Mouse (Mus musculus) heart, embryonic 13.5 days (tissue): Measurements from ENCODE around the gene Prkn. TPM values are rescaled to one million over a fixed set of nuclear protein-coding genes. Genes with fewer than 3 reads are reported as not detected.

Experiments used
- ATAC-seq: fragments of 200-750 bp; cut with Nextera tagmentation; 2 replicates; pipeline ENCODE4 v1.8.0; 2017; ENCODE audit warnings: moderate TSS enrichment; ENCODE audit not compliant: insufficient number of reproducible peaks, low FRiP score, low TSS enrichment; ENCODE audit errors: extremely low read depth
- H3K27ac ChIP-seq: fragments of 300-500 bp; sonication (generic); replicated peaks from 2 replicates; pipeline ENCODE4 v1.5.1; 2015; ENCODE audit warnings: moderate library complexity, mild to moderate bottlenecking, inconsistent platforms
- H3K27me3 ChIP-seq: fragments of 300-500 bp; sonication (generic); replicated peaks from 2 replicates; pipeline ENCODE4 v1.6.1; 2015; ENCODE audit warnings: mild to moderate bottlenecking, inconsistent platforms
- H3K36me3 ChIP-seq: fragments of 300-500 bp; sonication (generic); 2 replicates; pipeline ENCODE4 v1.6.1; 2015; ENCODE audit warnings: mild to moderate bottlenecking, inconsistent platforms
- H3K4me1 ChIP-seq: fragments of 300-500 bp; sonication (generic); 2 replicates; pipeline ENCODE4 v1.6.1; 2015; ENCODE audit warnings: inconsistent platforms
- H3K4me2 ChIP-seq: fragments of 300-500 bp; sonication (generic); 2 replicates; pipeline ENCODE4 v1.6.1; 2015; ENCODE audit warnings: inconsistent platforms, mild to moderate bottlenecking, moderate library complexity
- H3K4me3 ChIP-seq: fragments of 300-500 bp; sonication (generic); 2 replicates; pipeline ENCODE4 v1.5.1; 2015; ENCODE audit warnings: moderate library complexity, mild to moderate bottlenecking, inconsistent platforms
- H3K9ac ChIP-seq: fragments of 300-500 bp; sonication (generic); 2 replicates; pipeline ENCODE4 v1.6.1; 2015; ENCODE audit warnings: inconsistent platforms, mild to moderate bottlenecking, moderate library complexity
- H3K9me3 ChIP-seq: fragments of 300-500 bp; sonication (generic); 2 replicates; pipeline ENCODE4 v1.6.1; 2016; ENCODE audit warnings: inconsistent platforms
- WGBS: fragments of 180-500 bp; shearing (Covaris S2); methylation state at CpG from one replicate; pipeline ENCODE4 v1.1.7; 2015; ENCODE audit warnings: mixed read lengths; 5-methylcytosine and 5-hydroxymethylcytosine counted together
- polyA plus RNA-seq: library from polyadenylated mRNA; unstranded; fragments of >200 nt; fragmentation: Nextera tagmentation; extraction: Ambion mirVana; gene quantifications from 2 replicates; pipeline ENCODE4 v1.2.1, GENCODE M21; 2015

The Prkn gene
- polyA plus RNA-seq, 1 experiment from 2014 or later, result 1.8 TPM

DNA sequence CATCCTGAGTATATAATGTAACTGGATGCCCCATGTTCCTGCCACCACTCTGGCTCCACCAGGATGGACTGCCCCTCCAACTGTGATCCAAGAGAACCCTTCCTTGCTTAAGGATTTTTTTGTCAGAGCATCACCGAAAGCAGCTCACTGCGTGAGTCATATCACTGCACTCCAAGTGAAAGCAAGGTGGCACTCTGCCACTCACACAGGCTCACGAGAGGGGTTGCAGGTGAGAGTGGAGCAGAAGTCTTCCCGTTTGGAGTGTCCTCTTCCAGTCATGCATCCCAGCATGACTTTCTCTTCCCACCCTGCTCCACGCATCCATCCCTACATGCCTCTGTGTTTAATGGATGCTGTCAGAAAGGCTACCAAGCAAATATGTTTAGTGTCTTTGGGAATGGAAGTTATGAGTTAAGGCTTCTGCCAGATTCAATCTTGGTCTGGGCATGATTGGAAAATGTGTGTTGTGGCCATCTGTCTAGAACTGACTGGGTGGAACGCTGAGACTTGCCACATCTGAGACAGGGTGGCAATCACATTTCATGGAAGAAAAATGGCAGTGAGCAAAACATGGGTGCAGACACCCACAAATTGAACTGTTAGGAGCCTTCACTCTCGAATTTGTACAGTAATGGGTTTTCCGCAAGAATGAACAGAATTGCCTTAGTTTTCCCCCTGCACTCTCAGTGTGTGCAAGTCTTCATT is 778.9 kb downstream of the Prkn start:
- peaks cover 5% of the 10 kb centered on the region; the same call in 1 of the 2 replicates for H3K4me1 ChIP-seq
- H3K4me3 ChIP-seq, result no peak overlapping the region
- H3K27ac ChIP-seq, result no peak overlapping the region
- H3K36me3 ChIP-seq, result no peaks in the 10 kb centered on the region
- WGBS, result 79% methylated on average over 8 of the region's 8 CpGs
- peaks cover 2% of the 10 kb centered on the region; the same call in 1 of the 2 replicates for H3K27me3 ChIP-seq
- H3K4me2 ChIP-seq, result no peak overlapping the region
- H3K9ac ChIP-seq, result no peak overlapping the region
- no peak for ATAC-seq
- no peaks in the 10 kb centered on the region for H3K9me3 ChIP-seq

DNA sequence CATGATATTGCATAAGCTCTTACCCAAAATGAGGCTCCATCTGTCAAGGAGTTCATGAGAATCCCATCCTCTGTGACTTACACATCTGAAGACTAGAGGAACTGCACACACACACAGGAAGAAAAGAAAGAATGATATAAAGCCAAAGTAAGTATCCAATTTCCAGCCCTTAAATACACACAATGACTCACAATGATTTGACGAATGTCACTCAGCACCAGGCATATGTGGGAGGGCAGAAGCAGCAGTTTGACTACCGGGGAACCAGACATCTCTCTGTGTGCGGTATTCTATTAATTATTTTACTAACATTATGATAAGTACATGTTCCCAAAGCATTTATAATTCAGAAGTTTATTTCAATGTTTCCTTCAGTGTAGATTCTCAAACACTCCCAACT is 780.6 kb downstream of the Prkn start:
- H3K27ac ChIP-seq, result no peak overlapping the region
- H3K36me3 ChIP-seq, result no peaks in the 10 kb centered on the region
- H3K9me3 ChIP-seq, result no peaks in the 10 kb centered on the region
- H3K27me3 ChIP-seq, result no peaks in the 10 kb centered on the region
- H3K4me3 ChIP-seq, result no peak overlapping the region
- 61% methylated on average over 3 of the region's 3 CpGs for WGBS
- peaks cover 5% of the 10 kb centered on the region; the same call in 1 of the 2 replicates for H3K4me1 ChIP-seq
- no peak overlapping the region for H3K4me2 ChIP-seq
- no peak for ATAC-seq
- no peak overlapping the region for H3K9ac ChIP-seq

DNA sequence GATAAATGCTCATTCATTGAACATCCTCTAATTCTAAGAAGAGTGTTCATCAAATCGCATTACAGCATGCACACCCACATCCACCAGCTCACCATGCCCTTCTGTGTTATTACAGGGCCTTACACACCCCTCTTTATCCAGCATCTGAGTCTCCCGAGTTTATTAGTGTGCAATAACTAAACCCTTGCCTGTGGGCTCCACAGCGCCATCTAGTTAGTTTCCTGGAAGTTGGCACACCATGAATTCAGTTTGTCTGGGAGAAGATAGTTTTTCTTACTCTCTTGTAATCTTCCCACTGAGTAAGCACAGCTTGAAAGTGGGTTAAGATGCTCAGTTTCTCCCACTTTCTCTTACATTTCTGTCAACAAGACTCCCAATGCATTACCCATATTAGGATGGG is 781.3 kb downstream of the Prkn start:
- H3K4me1 ChIP-seq, result peaks cover 5% of the 10 kb centered on the region; the same call in 1 of the 2 replicates
- no peaks in the 10 kb centered on the region for H3K36me3 ChIP-seq
- no peak overlapping the region for H3K9ac ChIP-seq
- H3K4me3 ChIP-seq, result no peak overlapping the region
- H3K27ac ChIP-seq, result no peak overlapping the region
- no peak for ATAC-seq
- H3K4me2 ChIP-seq, result no peak overlapping the region
- WGBS, result 54% methylated on average over 3 of the region's 3 CpGs
- no peaks in the 10 kb centered on the region for H3K9me3 ChIP-seq
- no peaks in the 10 kb centered on the region for H3K27me3 ChIP-seq

DNA sequence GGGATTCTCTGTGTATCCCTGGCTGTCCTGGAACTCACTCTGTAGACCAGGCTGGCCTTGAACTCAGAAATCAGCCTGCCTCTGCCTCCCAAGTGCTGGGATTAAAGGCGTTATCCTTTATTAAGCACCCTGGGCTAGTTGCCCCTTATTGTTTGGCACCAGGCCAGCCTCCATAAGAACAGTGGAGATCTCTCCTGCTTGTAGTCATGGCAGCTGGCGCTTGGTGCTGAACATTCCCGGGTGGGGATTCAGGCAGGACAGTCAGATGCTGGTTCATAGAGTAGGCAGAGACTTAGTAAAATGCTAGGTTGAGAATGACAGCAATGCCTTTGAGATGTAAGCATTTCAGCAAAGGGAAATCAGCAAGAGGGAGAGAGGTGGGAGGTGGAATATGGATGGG is 786.1 kb downstream of the Prkn start:
- H3K27me3 ChIP-seq, result no peaks in the 10 kb centered on the region
- no peak overlapping the region for H3K4me3 ChIP-seq
- 85% methylated on average over 3 of the region's 3 CpGs for WGBS
- no peak overlapping the region for H3K9ac ChIP-seq
- H3K4me2 ChIP-seq, result no peak overlapping the region
- no peaks in the 10 kb centered on the region for H3K36me3 ChIP-seq
- no peak overlapping the region for H3K27ac ChIP-seq
- H3K4me1 ChIP-seq, result no peaks in the 10 kb centered on the region
- H3K9me3 ChIP-seq, result no peaks in the 10 kb centered on the region
- no peak for ATAC-seq

DNA sequence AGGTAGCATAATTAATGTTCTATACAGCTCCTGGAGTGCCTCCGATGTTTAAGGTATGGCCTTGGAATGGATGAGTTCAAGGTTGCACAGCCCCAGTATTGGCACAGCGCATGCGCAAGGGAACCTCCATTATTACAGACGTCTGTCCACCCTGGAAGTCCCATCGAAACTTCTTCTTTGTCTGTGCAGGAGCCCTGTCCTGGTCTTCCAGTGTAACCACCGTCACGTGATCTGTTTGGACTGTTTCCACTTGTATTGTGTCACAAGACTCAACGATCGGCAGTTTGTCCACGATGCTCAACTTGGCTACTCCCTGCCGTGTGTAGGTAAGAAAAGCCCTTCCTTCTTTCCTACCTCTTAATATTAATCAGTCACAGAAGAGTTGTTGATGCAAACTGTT is 794.9 kb downstream of the Prkn start:
- no peak for ATAC-seq
- H3K4me3 ChIP-seq, result no peak overlapping the region
- H3K4me1 ChIP-seq, result no peaks in the 10 kb centered on the region
- no peak overlapping the region for H3K4me2 ChIP-seq
- H3K27ac ChIP-seq, result no peak overlapping the region
- 82% methylated on average over 11 of the region's 11 CpGs for WGBS
- no peak overlapping the region for H3K9ac ChIP-seq
- H3K27me3 ChIP-seq, result no peaks in the 10 kb centered on the region
- H3K9me3 ChIP-seq, result peaks cover 6% of the 10 kb centered on the region; the same call in 1 of the 2 replicates
- no peaks in the 10 kb centered on the region for H3K36me3 ChIP-seq

DNA sequence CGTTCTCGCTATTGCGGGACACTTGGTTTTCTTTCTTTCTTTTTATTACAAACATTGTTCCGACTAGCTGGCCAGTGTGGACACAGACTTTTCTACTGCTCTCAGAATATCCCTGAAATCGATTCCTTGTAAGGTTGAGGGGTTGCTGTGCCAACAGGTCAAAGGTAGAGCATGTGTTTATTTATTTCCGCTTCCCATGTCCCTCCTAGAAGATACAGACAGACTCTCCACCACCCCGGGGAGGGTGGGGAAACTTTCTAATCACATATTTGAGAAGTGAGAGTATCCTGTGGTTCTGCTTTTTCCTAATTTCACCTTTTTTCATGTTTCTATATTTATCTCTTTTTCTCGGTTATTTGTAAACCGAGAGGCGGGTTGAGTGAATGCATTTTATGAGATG is 797.5 kb downstream of the Prkn start:
- ATAC-seq, result no peak
- peaks cover 6% of the 10 kb centered on the region; the same call in 1 of the 2 replicates for H3K9me3 ChIP-seq
- no peak overlapping the region for H3K4me3 ChIP-seq
- no peaks in the 10 kb centered on the region for H3K27me3 ChIP-seq
- H3K9ac ChIP-seq, result no peak overlapping the region
- no peaks in the 10 kb centered on the region for H3K4me1 ChIP-seq
- no peak overlapping the region for H3K4me2 ChIP-seq
- no peak overlapping the region for H3K27ac ChIP-seq
- WGBS, result 72% methylated on average over 10 of the region's 10 CpGs
- H3K36me3 ChIP-seq, result no peaks in the 10 kb centered on the region

DNA sequence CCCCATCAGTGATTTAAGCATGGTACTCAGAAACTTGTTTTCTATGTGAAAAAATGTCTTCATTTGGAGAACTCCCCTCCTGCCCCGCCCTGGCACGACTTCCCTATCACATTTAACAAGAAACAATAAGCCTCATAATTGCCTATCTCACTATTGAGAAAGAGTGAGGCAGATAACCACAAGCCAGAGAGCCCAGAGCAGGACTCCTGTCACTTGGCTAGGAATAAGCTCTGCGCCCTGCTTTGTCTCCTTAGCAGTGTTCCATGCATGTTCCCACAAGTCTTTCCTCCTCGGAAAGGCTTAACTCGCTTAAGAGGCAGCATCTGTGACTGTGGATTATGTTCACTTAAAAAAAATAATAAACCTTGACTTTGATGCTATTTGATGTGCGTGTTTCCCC is 798.3 kb downstream of the Prkn start:
- no peak for ATAC-seq

DNA sequence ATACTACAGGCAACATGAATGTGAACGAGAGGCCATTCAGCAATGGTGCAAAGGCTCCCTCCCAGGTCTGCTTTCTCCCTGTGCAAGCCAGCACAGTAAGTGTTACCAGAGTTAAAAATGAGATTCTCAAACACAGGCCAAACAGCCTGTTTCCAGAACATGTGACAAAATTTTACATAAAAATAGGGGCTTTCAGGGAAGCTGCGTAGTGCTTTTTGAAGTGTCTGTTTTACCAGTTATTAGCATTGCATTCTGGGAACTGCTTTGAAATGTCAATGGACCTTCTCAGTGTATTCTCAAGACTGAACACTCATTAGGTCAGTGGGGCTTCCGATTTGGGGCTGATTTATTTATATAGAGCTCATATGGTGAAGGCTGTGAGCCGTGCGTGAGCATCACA is 799.6 kb downstream of the Prkn start:
- no peak for ATAC-seq
- no peak overlapping the region for H3K27ac ChIP-seq
- H3K9ac ChIP-seq, result no peak overlapping the region
- H3K4me3 ChIP-seq, result no peak overlapping the region
- no peaks in the 10 kb centered on the region for H3K9me3 ChIP-seq
- no peaks in the 10 kb centered on the region for H3K4me1 ChIP-seq
- H3K36me3 ChIP-seq, result no peaks in the 10 kb centered on the region
- 87% methylated on average over 5 of the region's 5 CpGs for WGBS
- H3K27me3 ChIP-seq, result no peaks in the 10 kb centered on the region
- no peak overlapping the region for H3K4me2 ChIP-seq

More for the DNA sequence above, 798.3 kb downstream of the Prkn start:
- 71% methylated on average over 6 of the region's 6 CpGs for WGBS
- Histone ChIP-seq H3K9me3 (peaks cover 6% of the 10 kb centered on the region; the same call in 1 of the 2 replicates), H3K9ac (no peak overlapping the region), H3K4me2 (no peak overlapping the region), H3K4me3 (no peak overlapping the region), H3K36me3 (no peaks in the 10 kb centered on the region), H3K27ac (no peak overlapping the region), H3K27me3 (no peaks in the 10 kb centered on the region), H3K4me1 (no peaks in the 10 kb centered on the region)

DNA sequence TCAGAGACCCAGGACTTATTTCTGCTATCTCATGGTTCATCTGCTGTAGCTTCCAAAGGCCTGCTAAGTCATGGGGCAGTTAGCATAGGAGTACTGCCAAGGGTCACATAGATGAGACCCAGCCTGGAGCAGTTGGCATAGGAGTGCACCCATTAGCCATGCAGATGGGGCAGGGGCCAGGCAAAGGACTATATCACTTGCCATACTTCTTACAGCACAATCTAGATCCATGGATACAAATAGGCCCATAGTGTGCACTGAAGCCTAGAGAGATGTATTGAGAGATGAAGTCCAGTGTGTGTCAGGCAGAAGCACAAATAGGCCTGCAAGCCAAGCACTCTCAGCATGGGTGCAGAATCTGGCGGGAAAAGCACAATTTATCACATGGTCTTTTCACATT is 802.1 kb downstream of the Prkn start:
- Histone ChIP-seq H3K4me3 (no peak overlapping the region), H3K27ac (no peak overlapping the region), H3K36me3 (no peaks in the 10 kb centered on the region), H3K9ac (no peak overlapping the region), H3K9me3 (no peaks in the 10 kb centered on the region), H3K4me2 (no peak overlapping the region), H3K27me3 (no peaks in the 10 kb centered on the region), H3K4me1 (no peaks in the 10 kb centered on the region)
- ATAC-seq, result no peak; the same call in 1 of the 2 replicates
- 76% methylated on average over 1 of the region's 1 CpGs for WGBS

DNA sequence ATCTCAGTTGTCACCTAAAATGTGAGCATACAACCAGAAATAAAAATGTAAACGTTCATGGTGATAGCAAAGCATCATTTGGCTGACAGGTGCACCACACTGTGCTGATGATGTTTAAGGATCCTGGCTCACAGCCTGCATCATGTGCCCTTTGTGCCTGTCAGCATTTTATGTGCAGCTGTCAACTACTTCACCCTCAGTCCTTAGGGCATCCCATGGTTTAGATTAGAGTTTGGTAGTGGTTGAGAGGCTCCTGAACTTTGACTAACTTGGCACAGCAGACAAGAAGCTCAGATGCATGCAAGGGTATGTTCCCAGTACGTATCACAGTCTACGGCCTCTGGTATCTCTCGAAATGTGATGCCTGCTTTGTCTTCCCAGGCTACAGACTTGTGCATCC is 803.8 kb downstream of the Prkn start:
- 58% methylated on average over 4 of the region's 4 CpGs for WGBS
- Histone ChIP-seq H3K36me3 (no peaks in the 10 kb centered on the region), H3K4me2 (no peak overlapping the region), H3K4me3 (no peak overlapping the region), H3K9me3 (no peaks in the 10 kb centered on the region), H3K4me1 (no peaks in the 10 kb centered on the region), H3K27me3 (no peaks in the 10 kb centered on the region), H3K9ac (no peak overlapping the region), H3K27ac (no peak overlapping the region)
- no peak for ATAC-seq

DNA sequence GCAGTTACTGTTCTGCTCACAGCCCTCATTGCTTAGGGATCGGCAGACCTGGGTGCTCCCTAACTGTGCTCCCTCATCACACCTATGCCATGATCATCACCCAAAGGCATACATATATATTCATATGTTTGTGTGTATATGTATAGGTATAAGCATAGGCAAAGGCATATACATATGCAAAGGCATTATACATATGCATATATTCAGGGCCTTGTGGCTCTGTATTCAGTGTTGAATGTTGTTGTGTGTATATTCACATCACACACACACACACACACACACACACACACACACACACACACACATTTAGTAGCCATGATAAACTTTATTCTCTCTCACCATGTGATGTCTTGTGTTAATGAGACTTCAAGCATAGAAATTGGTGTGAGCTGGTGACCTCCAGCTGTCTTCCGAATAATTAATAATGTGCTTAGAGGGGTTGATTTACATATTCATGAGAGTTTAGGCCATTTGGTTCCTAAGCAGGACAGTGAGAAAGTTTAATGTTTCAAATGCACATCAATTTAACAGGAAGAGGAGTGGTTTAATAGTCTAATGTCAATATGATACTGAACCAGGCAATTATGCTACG is 804.8 kb downstream of the Prkn start:
- H3K36me3 ChIP-seq, result no peaks in the 10 kb centered on the region
- no peak overlapping the region for H3K4me3 ChIP-seq
- H3K4me2 ChIP-seq, result no peak overlapping the region
- no peak for ATAC-seq
- no peak overlapping the region for H3K9ac ChIP-seq
- no peaks in the 10 kb centered on the region for H3K4me1 ChIP-seq
- WGBS, result 80% methylated on average over 3 of the region's 3 CpGs
- no peak overlapping the region for H3K27ac ChIP-seq
- no peaks in the 10 kb centered on the region for H3K27me3 ChIP-seq
- H3K9me3 ChIP-seq, result no peaks in the 10 kb centered on the region

DNA sequence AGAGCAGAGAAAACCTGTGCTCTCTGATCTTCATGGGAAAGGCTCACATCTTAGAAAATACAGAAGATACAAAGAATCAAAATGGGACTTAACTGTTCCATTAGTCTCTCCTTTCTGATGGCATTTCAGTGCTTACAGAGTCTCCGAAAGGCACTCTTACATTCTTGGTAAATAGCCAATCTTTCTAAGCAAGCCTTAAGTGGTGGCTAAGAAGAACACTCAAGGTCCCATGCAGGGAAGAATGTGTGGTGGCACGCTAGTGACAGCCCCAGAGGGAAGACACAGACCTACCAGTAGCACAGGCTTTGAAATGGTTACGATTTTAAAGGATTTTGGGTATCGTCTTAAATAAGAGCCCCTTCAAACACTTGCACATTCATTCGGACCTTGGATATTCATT is 816.2 kb downstream of the Prkn start:
- Histone ChIP-seq H3K27ac (no peak overlapping the region), H3K36me3 (no peaks in the 10 kb centered on the region), H3K9me3 (no peaks in the 10 kb centered on the region), H3K9ac (no peak overlapping the region), H3K4me3 (no peak overlapping the region), H3K4me1 (peaks cover 9% of the 10 kb centered on the region), H3K4me2 (no peak overlapping the region), H3K27me3 (0 out of 2 replicates have a peak, but pooled peaks cover 4% of the 10 kb centered on the region)
- no peak for ATAC-seq
- WGBS, result 62% methylated on average over 5 of the region's 5 CpGs
